Mouse (Mus musculus) embryo, embryonic 10 days (tissue): ENCODE results near the gene Errfi1.
A peak's percentile ranks its signal among the peaks of the same experiment; 100 is the strongest.

Experiments used
- DNase-seq: peaks from one replicate; pipeline ENCODE4 v3.0.0-alpha.2; 2015; ENCODE audit warnings: low spot score

The Errfi1 gene

GRCm38 (mm10) chr4:150853680-150854461, at the start of gene Errfi1:
Gene Errfi1, plus strand, starts transcription at chr4:150853919.
- no peak for DNase-seq

GRCm38 (mm10) chr4:150804204-150804603, 49.5 kb upstream of the Errfi1 start:
- DNase-seq: no peak

- DNase-seq: no peak
These were observed 45.8 kb upstream of the Errfi1 start for GRCm38 (mm10) chr4:150807727-150808470.

- no peak for DNase-seq
These were observed 45.3 kb upstream of the Errfi1 start for GRCm38 (mm10) chr4:150808471-150808847.

GRCm38 (mm10) chr4:150809323-150809722, 44.4 kb upstream of the Errfi1 start:
- no peak for DNase-seq

GRCm38 (mm10) chr4:150815144-150815543, 38.6 kb upstream of the Errfi1 start:
- DNase-seq: no peak

GRCm38 (mm10) chr4:150816414-150816951, 37.2 kb upstream of the Errfi1 start:
- DNase-seq: no peak

- DNase-seq: no peak
These were observed 34.4 kb upstream of the Errfi1 start for GRCm38 (mm10) chr4:150819126-150819910.

- DNase-seq: no peak
These were observed 32.3 kb upstream of the Errfi1 start for GRCm38 (mm10) chr4:150821381-150821780.

- DNase-seq: no peak
These were observed 31.1 kb upstream of the Errfi1 start for GRCm38 (mm10) chr4:150822624-150823023.

GRCm38 (mm10) chr4:150823614-150824480, 29.9 kb upstream of the Errfi1 start:
- DNase-seq: no peak

- no peak for DNase-seq
These were observed 28.8 kb upstream of the Errfi1 start for GRCm38 (mm10) chr4:150824877-150825276.

GRCm38 (mm10) chr4:150825531-150825930, 28.2 kb upstream of the Errfi1 start:
- DNase-seq: peak; percentile 75

- DNase-seq: no peak
These were observed 22.4 kb upstream of the Errfi1 start for GRCm38 (mm10) chr4:150831321-150831720.

GRCm38 (mm10) chr4:150831941-150832340, 21.8 kb upstream of the Errfi1 start:
- DNase-seq: no peak

GRCm38 (mm10) chr4:150835163-150835562, 18.6 kb upstream of the Errfi1 start:
- DNase-seq: no peak

GRCm38 (mm10) chr4:150836258-150836657, 17.5 kb upstream of the Errfi1 start:
- no peak for DNase-seq

- DNase-seq: no peak
These were observed 16.8 kb upstream of the Errfi1 start for GRCm38 (mm10) chr4:150836961-150837360.

GRCm38 (mm10) chr4:150837458-150837857, 16.3 kb upstream of the Errfi1 start:
- no peak for DNase-seq

- no peak for DNase-seq
These were observed 11.7 kb upstream of the Errfi1 start for GRCm38 (mm10) chr4:150842045-150842444.

- DNase-seq: no peak
These were observed 10.5 kb upstream of the Errfi1 start for GRCm38 (mm10) chr4:150843181-150843580.
